Mouse (Mus musculus): ENCODE results near the gene Zfyve1. TPM values are rescaled to one million over a fixed set of nuclear protein-coding genes. Genes with fewer than 3 reads are reported as not detected.

Gene Zfyve1
- polyA plus RNA-seq, 1 experiment from 2014 or later, result 16.1 TPM

DNA sequence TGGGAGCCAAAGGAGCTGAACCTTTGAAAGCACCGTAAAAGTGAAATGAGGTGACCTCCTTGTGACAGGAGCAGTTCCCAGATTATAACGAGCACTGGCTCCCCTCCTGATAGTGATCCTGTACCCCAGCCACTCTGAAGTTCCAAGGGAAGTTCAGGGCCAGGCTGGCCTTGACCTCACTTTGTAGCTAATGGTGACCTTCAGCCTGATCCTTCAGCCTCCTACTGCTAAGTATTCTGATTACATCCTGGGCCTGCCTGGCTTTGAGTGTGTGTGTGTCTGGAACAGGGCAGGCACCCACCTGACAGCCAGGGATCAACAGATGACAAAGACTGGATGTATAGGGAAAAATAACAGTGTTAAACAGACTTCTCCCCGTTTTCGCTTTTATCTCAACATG, 73.1 kb downstream of the Zfyve1 start:
- Histone ChIP-seq H3K27ac (no peak overlapping the region), H3K4me3 (ENCODE audit: inconsistent target) (no peak overlapping the region), H3K79me2 (ENCODE audit: inconsistent target) (no peaks in the 10 kb centered on the region), H3K36me3 (ENCODE audit: inconsistent target) (no peaks in the 10 kb centered on the region)
- 93% methylated on average over 4 of the region's 4 CpGs for WGBS (ENCODE audit: missing documents)

DNA sequence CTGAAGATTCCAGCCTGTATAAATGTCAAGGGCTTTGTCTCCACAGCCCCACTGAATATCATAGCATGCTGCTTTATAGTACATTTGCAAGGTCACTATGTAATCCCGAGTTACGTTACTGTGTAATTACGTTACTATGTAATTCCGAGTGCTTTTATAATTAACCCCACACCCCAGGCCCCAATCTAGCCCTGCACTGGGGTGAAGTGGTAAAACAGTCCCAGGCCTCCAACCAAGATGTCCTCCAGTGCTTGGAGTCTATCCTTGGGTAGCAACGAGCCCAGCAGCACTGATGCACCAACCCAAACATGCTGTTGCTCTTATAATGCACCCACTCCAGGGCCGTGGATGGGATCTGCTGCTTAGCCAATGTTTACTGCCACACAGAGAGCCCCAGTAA, 74.0 kb downstream of the Zfyve1 start:
- 98% methylated on average over 6 of the region's 6 CpGs for WGBS (ENCODE audit: missing documents)
- Histone ChIP-seq H3K79me2 (ENCODE audit: inconsistent target) (no peaks in the 10 kb centered on the region), H3K27ac (no peak overlapping the region), H3K36me3 (ENCODE audit: inconsistent target) (no peaks in the 10 kb centered on the region), H3K4me3 (ENCODE audit: inconsistent target) (no peak overlapping the region)

DNA sequence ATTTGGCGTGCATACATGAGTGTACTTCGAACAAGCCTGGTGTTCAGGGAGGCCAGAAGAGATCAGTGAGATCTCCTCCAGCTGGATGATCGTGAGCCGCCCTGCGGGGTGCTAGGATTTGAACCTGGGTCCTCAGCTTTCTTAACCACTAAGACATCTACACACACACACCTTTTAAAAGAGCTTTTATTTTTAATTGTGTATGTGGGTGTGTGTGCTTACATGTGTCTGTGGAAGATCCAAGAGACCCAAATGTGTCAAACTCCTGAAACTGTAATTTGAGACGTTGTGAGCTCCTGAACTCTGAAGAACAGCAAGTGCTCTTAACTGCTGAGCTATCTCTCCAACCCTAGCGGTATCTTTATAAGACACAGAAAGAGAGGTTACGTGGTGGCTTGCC, 75.9 kb downstream of the Zfyve1 start:
- no peaks in the 10 kb centered on the region for H3K79me2 ChIP-seq (ENCODE audit: inconsistent target)
- no peaks in the 10 kb centered on the region for H3K36me3 ChIP-seq (ENCODE audit: inconsistent target)
- peak overlapping the region; percentile 59 for H3K4me3 ChIP-seq (ENCODE audit: inconsistent target)
- WGBS (ENCODE audit: missing documents), result 66% methylated on average over 7 of the region's 8 CpGs
- peak overlapping the region; percentile 24 for H3K27ac ChIP-seq

DNA sequence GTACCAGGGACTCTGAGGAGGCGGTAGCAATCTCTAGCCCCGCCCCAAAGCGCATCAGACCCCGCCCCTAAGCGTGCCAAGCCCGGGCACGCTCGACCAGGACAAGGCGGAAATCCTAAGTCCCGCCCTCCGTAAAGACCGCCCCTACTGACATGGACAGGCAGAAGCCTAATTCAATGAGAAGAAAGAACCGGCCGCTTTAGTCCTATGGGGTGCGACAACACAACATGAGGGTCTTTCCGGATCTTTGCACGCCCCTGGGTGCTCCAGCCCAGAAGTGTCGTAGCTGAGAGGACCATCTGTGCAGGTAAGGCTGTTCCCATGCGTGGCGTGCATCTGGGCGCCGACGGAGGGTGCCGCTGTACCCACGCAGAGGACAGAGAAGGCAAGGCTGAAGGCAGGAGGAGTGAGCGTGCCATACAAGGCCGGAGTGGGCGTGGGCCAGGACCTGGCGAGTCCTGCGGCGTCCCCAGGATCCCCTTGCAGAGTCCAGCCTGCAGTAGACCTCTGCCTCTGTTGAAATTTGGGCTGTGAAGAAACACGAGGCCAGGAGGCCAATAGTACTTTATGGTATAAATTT, 76.6 kb downstream of the Zfyve1 start, which contains the start of gene Dcaf4:
TSS of gene Dcaf4 (plus strand) at position 156 of the 580 bp plus-strand sequence.
- H3K79me2 ChIP-seq (ENCODE audit: inconsistent target), result no peaks in the 10 kb centered on the region
- H3K36me3 ChIP-seq (ENCODE audit: inconsistent target), result no peaks in the 10 kb centered on the region
- H3K27ac ChIP-seq, result peak within 1 kb of the TSS; percentile 24
- peak within 1 kb of the TSS; percentile 59 for H3K4me3 ChIP-seq (ENCODE audit: inconsistent target)
- 2% methylated on average over 32 of the region's 32 CpGs for WGBS (ENCODE audit: missing documents)

DNA sequence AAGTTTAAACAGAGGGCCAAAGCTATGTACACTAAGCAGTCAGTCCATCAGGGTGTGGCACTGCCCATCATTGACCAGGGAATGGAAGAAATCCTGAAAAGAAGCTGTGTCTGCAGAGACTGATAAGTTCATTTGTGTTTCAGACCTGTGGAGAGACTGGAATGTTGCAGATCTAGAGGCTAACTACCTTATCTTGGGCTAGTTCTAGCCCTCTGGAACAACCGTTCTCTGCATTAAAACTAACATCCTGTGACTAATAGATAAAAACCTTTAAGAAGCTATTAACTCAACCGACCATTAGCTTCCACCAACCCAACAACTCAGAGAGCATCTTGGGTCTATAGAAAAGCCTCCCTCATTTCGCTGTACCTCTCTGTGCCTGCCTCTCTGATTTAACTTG, 79.4 kb downstream of the Zfyve1 start:
- no peaks in the 10 kb centered on the region for H3K79me2 ChIP-seq (ENCODE audit: inconsistent target)
- WGBS (ENCODE audit: missing documents), result 94% methylated on average over 3 of the region's 3 CpGs
- H3K27ac ChIP-seq, result no peak overlapping the region
- no peaks in the 10 kb centered on the region for H3K36me3 ChIP-seq (ENCODE audit: inconsistent target)
- H3K4me3 ChIP-seq (ENCODE audit: inconsistent target), result no peak overlapping the region

DNA sequence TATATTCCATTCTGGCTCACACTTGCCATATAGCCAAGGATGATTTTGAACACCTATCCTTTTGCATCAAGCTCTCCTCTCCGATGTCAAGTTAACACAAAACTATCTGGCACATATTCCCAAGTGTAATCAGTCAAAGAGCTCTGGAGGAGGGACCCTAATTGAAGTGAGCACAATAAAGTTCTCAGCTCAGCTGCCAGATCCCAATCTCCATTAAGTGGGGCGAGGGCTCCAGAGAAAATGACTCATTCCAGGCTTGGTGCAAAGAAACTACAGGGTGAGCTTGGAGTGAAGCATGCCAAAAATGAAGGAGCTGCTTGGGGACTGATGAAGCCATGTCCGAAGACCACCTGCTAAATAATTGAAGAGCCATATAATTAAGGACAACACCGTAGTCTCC, 82.8 kb downstream of the Zfyve1 start:
- Histone ChIP-seq H3K79me2 (ENCODE audit: inconsistent target) (no peaks in the 10 kb centered on the region), H3K27ac (no peak overlapping the region), H3K4me3 (ENCODE audit: inconsistent target) (no peak overlapping the region), H3K36me3 (ENCODE audit: inconsistent target) (no peaks in the 10 kb centered on the region)
- 78% methylated on average over 4 of the region's 4 CpGs for WGBS (ENCODE audit: missing documents)

DNA sequence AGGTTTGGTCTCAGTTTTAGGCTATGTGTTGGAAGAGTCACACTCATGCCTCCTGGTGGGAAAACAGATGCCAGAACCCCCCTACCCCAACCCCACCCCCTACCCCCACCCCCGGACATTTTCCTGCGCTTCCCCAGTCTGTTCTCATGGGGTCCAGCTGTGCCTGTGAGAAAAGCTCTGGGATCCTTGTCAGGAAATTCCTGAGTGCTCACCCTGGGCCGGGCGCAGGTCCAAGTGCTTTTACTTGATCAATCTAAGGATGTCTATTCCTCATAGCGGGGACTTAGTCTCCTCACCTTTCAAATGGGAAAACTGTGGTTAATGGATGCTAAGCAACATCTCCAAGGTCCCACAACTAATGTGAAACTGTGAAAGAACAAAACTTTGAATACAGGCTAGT, 83.8 kb downstream of the Zfyve1 start:
- Histone ChIP-seq H3K4me3 (ENCODE audit: inconsistent target) (no peak overlapping the region), H3K27ac (no peak overlapping the region), H3K36me3 (ENCODE audit: inconsistent target) (no peaks in the 10 kb centered on the region), H3K79me2 (ENCODE audit: inconsistent target) (no peaks in the 10 kb centered on the region)
- WGBS (ENCODE audit: missing documents), result 85% methylated on average over 4 of the region's 5 CpGs

DNA sequence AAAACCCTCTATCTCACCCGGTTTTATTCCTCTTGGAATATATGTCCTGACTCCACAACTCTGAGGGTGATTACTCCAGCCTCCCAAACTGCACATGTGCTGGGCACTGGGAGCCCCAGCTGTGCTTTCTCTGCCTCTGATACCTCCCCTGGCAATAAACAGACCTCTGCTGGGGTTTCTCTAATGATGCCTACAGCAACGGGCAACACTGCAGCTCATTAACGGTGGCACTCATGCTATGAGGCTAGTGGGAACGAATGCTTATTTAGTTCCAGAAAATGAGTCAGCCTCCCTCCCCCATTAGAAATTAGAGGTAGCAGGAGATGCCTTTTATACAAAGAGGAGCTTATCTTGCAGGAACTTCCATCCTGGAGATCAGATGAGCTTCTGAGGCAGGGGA, 84.2 kb downstream of the Zfyve1 start:
- Histone ChIP-seq H3K36me3 (ENCODE audit: inconsistent target) (no peaks in the 10 kb centered on the region), H3K79me2 (ENCODE audit: inconsistent target) (no peaks in the 10 kb centered on the region), H3K27ac (no peak overlapping the region), H3K4me3 (ENCODE audit: inconsistent target) (no peak overlapping the region)
- 47% methylated on average over 4 of the region's 4 CpGs for WGBS (ENCODE audit: missing documents)

DNA sequence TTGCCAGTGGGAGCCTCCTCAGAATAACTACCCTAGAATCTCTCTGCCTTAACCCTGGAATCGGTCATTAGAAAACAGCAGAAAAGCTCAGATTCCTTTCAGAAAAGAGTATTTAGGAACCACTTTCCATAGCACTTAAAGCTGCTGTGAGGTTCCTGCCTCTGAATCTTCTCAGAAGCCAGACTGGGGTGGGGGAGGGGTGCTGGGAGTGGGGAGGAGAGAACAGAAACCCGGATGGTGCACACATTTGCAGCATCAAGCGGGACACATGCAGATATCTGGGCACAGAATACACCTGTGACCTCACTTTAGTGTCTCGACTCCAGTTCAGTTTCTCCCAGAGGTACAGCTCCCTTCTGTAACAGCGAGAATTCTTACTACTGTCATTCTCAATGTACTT, 86.4 kb downstream of the Zfyve1 start:
- H3K27ac ChIP-seq, result no peak overlapping the region
- H3K36me3 ChIP-seq (ENCODE audit: inconsistent target), result no peaks in the 10 kb centered on the region
- no peak overlapping the region for H3K4me3 ChIP-seq (ENCODE audit: inconsistent target)
- no peaks in the 10 kb centered on the region for H3K79me2 ChIP-seq (ENCODE audit: inconsistent target)
- WGBS (ENCODE audit: missing documents), result 77% methylated on average over 5 of the region's 5 CpGs

DNA sequence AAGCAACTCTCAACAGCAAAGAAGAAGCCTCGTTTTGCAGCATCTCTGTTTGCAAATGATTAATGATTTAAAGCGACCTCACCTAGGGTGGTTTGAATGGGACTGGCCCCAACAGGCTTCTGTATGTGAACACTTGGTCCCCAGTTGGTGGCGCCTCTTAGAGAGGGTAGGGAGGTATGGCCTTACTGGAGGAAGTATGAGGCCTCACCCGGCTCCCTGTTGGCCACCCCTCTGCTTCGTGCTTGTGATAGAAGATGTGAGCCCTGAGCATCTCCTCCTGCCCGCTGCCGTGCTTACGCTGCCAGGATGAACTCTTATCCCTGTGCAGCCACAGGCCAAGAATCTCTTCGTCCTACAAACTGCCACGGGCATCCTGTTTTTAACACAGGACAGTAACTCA, 90.5 kb downstream of the Zfyve1 start:
- H3K36me3 ChIP-seq (ENCODE audit: inconsistent target), result no peaks in the 10 kb centered on the region
- H3K27ac ChIP-seq, result no peak overlapping the region
- WGBS (ENCODE audit: missing documents), result 85% methylated on average over 10 of the region's 10 CpGs
- H3K79me2 ChIP-seq (ENCODE audit: inconsistent target), result no peaks in the 10 kb centered on the region
- no peak overlapping the region for H3K4me3 ChIP-seq (ENCODE audit: inconsistent target)

DNA sequence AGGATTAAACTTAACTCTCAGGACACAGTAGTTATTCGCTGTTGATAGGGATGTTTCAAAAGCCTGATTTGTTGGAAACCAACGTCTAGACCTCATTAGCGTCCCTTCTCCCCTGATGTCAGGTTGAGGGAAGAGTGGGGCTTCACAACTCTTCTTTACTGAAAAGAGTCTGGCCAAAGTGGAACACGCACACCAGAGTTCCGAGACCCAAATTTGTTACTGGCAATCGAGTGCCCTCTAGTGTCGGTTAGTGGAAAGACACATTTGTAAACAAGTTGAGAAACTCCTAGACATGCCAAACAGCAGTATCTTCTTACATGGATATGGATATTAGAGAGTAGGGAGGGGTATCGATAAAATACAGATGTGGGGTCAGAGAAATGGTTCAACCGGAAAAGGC, 94.8 kb downstream of the Zfyve1 start:
- 7% methylated on average over 9 of the region's 9 CpGs for WGBS (ENCODE audit: missing documents)
- H3K36me3 ChIP-seq (ENCODE audit: inconsistent target), result no peaks in the 10 kb centered on the region
- H3K4me3 ChIP-seq (ENCODE audit: inconsistent target), result no peak overlapping the region

DNA sequence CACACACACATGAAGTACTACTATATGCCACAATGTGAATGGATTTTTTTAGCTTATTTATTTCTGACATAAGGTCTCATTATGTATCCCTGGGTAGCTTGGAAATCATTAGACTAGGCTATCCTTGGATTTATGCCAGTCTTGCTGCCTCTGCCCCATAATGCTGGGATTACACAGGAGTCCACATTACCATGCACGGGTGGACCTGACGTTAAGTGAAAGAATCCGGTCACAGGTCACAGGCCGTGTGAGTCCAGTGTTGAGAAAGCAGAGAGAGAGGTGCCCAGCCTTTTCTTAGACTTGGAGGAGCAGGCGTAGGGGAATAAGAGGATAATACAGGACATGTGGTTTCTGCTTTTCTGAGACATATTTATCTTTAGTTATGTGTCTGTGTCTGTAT, 97.8 kb downstream of the Zfyve1 start:
- H3K27ac ChIP-seq, result no peak overlapping the region
- no peaks in the 10 kb centered on the region for H3K36me3 ChIP-seq (ENCODE audit: inconsistent target)
- H3K4me3 ChIP-seq (ENCODE audit: inconsistent target), result no peak overlapping the region
- 80% methylated on average over 5 of the region's 5 CpGs for WGBS (ENCODE audit: missing documents)
- no peaks in the 10 kb centered on the region for H3K79me2 ChIP-seq (ENCODE audit: inconsistent target)

More for the DNA sequence above, 94.8 kb downstream of the Zfyve1 start:
- H3K27ac ChIP-seq, result no peak overlapping the region
- H3K79me2 ChIP-seq (ENCODE audit: inconsistent target), result no peaks in the 10 kb centered on the region

DNA sequence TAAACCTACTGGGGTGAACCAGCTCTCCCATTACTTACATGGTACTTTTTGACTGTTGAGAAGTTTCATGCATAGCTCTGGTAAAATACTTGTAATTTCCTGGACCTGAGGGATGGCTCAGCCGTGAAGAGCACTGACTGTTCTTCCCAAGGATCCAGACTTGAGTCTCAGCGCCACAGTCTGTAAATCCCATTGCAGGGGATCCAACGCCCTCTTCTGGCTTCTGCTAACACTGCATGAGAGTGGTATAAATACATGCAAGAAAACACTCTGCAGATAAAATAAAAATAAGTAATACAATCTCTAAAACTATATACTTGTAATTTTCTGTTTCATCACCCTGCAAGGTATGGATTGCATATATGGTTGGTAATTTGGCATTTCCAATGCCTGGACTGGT, 99.1 kb downstream of the Zfyve1 start:
- no peak overlapping the region for H3K4me3 ChIP-seq (ENCODE audit: inconsistent target)
- H3K36me3 ChIP-seq (ENCODE audit: inconsistent target), result no peaks in the 10 kb centered on the region
- WGBS (ENCODE audit: missing documents), result 86% methylated on average over 3 of the region's 3 CpGs
- no peaks in the 10 kb centered on the region for H3K79me2 ChIP-seq (ENCODE audit: inconsistent target)
- H3K27ac ChIP-seq, result no peak overlapping the region

DNA sequence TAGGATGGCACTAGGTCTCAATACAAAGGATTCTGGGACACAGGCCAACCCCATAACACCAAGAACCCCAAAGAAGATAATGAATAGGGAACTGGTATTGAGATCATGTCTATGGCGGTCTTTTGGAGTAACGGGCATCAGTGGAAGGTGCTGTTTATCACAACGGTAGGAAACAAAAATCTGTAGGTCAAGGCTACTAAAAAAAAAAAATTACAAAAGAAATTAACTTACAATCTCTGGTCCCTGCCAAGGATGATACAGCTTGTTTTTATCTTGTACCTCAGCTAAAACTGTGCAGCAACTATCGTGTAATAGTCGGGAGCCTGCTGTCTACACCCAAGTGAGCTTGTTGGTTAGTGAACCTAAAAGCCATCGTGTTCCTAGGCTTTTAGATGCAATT, 100.3 kb downstream of the Zfyve1 start:
- Histone ChIP-seq H3K4me3 (ENCODE audit: inconsistent target) (no peak overlapping the region), H3K79me2 (ENCODE audit: inconsistent target) (no peaks in the 10 kb centered on the region), H3K27ac (no peak overlapping the region), H3K36me3 (ENCODE audit: inconsistent target) (no peaks in the 10 kb centered on the region)
- WGBS (ENCODE audit: missing documents), result 94% methylated on average over 6 of the region's 6 CpGs

Measured in macrophage (primary cell).